Mouse (Mus musculus) heart, adult 11 months (tissue): ENCODE data around the gene Isg20l2.

Experiments used
- DNase-seq: peaks from one replicate; pipeline ENCODE4 v3.0.0; 2022

Isg20l2 gene

DNA sequence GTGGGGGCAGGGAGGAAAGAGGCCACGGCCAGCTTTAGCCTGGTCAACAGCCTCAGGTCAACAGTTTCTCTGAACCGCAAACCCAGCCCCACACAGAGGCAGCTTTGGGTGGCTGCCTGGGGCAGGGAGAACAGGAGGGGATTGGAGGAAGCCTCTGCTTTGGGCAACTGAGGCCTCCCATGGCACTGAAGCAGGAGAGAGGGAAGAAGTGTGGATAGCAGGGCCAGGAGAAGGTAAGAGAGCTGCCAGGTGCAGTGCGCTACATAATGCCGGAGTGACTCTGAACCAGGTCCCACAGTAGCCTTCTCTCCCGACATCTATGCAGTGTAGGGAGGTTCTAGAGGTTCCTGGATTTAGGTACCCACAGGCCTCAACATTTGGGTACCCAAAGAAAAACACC, 50.6 kb downstream of the Isg20l2 start:
- DNase-seq = no peak

DNA sequence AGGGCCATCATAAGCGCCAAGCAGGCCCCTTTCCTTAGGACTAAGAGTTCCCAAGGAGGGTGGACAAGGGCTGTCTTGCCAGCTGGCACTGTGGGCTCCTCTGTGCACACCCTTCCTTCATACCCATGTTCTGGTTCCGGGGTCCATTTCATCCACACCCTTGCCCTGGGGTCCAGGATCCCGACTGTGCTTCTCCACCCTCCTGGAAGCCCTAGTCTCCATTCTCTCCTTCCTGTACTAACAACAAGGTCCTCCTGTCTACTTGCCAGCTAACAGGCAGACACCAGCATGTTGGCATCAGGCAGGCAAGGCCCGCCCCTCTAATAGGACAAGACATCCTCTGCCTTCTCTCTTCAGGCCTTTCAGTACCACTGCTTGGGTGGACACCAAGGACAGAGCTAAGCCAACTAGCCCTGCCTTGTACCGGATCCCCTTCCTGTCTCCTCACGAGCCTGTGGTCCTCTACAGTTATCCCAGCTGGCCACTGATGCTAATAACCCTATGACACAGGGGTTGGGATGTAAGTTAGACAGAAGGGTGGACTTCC, 51.2 kb downstream of the Isg20l2 start:
- peak; percentile 94 for DNase-seq

DNA sequence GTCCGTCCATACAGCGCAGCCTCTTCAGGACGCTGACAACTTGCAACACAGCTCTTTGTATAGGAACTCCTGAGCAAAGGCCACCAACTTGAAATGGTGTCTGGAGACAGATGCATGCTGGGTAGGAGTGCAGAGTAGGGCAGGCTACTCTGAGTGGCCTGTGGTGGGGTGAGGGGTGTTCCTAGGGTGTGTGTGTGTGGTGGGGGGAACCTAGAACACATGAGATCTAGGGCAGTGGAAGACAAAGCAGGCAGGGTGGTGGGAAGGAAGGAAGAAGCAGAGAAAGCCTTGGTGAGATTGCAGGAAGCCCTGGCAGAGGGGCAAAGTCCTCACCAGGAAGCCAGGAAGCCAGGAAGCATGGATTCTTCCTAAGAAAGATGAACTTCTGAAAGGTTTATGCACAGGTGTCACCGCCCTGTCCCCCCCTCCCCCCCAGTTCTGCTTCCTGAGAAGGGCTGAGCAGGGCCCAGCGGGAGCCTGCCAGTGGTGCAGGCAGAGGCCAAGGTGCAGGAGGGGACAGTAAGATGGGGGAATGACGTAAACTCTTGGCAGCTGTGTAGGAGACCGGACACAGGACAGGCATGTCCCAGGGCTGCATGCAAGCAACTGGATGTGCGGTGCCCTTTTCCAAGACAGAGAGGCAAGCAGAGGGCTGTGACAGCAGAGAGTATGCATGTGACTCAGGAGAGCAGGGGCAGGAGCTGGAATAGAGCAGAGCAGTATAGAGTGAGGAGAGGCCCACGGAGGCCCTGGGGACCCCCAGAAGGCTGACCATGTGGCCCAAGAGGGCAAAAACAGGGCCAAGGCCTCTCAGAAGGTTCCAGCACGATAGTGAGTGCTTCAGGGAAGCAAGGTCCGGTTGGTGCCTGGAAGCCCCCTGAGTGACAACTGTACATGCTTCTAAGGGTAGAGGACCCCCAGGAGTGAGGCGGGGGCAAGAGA, 52.1 kb downstream of the Isg20l2 start:
- DNase-seq = peak; percentile 99

DNA sequence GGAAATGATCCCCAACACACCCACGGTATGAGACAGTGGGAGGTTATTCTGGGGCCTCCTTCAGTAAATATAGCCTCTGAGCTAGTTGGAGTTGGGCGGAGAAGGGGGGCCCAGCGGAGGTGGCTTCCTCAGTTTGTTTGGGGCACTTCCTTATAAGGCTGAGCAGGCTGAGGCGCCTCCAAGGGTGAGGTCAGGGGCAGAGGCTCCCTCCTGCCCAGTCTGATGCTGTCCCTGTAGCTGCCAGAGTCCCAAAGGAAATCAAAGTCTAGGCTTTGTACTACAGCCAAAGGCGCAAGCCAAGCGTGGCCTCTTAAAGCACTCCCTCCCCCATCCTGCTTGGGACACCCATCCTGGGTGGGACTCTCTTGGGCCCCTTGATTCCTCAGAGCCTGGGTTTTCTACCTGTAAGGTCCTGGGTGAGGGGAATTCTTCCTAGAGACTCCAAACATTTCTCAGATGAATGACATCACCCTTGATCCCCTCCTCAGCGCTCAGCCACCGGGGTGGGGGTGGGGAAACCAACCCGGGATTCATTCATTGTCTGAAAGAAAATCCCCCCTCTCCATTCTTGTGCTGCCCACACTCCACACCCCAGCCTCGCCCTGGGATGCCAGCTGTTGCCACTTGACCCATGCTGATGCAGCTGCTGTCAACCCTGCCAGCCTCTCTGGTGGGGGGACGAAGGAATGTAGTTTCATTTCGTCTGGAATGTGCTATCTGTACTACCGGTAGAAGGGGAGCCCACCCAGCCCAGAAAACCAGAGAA, 52.9 kb downstream of the Isg20l2 start:
- peak; percentile 99 for DNase-seq

DNA sequence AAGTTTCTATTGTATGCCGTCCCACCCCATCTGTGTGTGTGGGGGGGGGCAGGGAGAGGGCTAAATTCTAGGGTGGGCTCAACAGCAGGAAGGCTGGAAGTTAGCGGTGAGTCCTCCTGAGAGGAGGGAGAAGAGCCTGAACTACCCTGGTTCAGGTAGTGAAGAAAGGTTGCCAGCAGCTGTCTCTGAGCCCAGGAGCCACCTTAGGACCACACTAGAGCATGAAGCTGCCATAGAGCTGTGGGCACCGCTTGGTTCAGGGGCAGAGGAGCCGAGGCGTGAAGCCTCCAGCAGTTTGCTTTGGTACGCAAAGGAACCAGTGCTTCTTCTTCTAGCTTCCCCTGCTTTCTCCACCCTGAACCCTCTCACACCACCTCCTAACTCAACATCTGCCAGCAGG, 53.5 kb downstream of the Isg20l2 start:
- DNase-seq = no peak

- no peak for DNase-seq
Observed at GRCm38 (mm10) chr3:87984094-87984493, 54.0 kb downstream of the Isg20l2 start.

- peak; percentile 97 for DNase-seq
Observed at GRCm38 (mm10) chr3:87985505-87986320, 55.6 kb downstream of the Isg20l2 start.

- DNase-seq = peak; percentile 99
Observed at GRCm38 (mm10) chr3:87986868-87987267, 56.8 kb downstream of the Isg20l2 start.

- peak; percentile 95 for DNase-seq
Observed at GRCm38 (mm10) chr3:87987633-87988032, 57.5 kb downstream of the Isg20l2 start.

GRCm38 (mm10) chr3:87988068-87988467, 58.0 kb downstream of the Isg20l2 start:
- DNase-seq = no peak

- no peak for DNase-seq
Observed at GRCm38 (mm10) chr3:87989935-87990334, 59.8 kb downstream of the Isg20l2 start.
